Mouse (Mus musculus): Measurements from ENCODE around the gene Gpa33. TPM values are rescaled to one million over a fixed set of nuclear protein-coding genes. Genes with fewer than 3 reads are reported as not detected.

The Gpa33 gene
- polyA plus RNA-seq, 1 experiment from 2014 or later = 0.40 TPM

DNA sequence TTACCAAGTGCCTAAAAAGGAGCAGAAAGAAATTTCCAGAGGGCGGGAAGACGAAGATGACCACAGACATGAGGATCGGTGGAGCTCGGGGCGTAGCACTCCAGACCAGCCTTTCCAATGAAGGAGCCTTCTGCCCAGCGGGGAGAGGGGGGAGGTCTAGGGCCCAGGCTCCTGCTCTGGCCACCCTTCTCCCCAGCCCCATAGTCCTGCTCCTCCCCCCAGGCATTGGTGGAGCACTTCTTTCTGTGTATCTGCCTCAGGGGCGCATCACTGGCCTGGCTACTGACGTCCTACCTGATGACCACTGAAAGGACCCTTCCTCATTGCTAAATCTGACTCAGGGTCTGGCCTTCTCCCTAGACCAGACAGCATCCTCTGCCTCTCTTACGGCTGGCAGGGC lies 35.1 kb downstream of the Gpa33 start:
- Histone ChIP-seq H3K4me2 (replicated peaks) (no peak overlapping the region), H3K27ac (replicated peaks) (no peak overlapping the region), H3K4me3 (replicated peaks) (no peak overlapping the region), H3K9ac (no peak overlapping the region), H3K36me3 (no peaks in the 10 kb centered on the region), H3K27me3 (peaks cover 4% of the 10 kb centered on the region; the same call in 1 of the 2 replicates), H3K9me3 (replicated peaks) (no peaks in the 10 kb centered on the region), H3K4me1 (0 out of 2 replicates have a peak, but pooled peaks cover 4% of the 10 kb centered on the region)
- WGBS = 88% methylated on average over 9 of the region's 9 CpGs
- no peak for ATAC-seq (ENCODE audit: insufficient number of reproducible peaks, low FRiP score, low TSS enrichment, low read depth)

DNA sequence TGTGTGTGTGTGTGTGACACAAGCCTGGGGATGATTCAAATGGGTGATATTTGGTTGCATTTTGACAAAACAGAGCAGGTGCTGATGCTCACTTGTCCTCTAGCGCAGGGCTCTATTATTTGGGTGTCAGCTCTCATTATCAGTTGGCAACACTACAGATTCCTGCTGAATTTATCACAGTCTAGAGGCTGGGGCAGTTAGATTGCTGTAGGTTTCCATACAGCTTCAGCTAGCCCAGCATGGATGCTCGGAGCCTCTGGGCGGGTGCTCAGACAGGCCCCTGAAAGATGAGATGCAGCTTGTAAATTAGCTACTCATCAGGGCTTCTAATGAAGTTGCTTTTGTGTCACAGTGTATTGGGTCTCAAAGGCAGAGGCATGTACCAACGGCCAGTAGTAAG lies 37.4 kb downstream of the Gpa33 start:
- Histone ChIP-seq H3K27me3 (no peaks in the 10 kb centered on the region), H3K4me3 (replicated peaks) (no peak overlapping the region), H3K36me3 (no peaks in the 10 kb centered on the region), H3K9me3 (replicated peaks) (no peaks in the 10 kb centered on the region), H3K9ac (no peak overlapping the region), H3K27ac (replicated peaks) (no peak overlapping the region), H3K4me2 (replicated peaks) (no peak overlapping the region), H3K4me1 (no peaks in the 10 kb centered on the region)
- no peak for ATAC-seq (ENCODE audit: insufficient number of reproducible peaks, low FRiP score, low TSS enrichment, low read depth)
- 69% methylated on average over 4 of the region's 4 CpGs for WGBS

DNA sequence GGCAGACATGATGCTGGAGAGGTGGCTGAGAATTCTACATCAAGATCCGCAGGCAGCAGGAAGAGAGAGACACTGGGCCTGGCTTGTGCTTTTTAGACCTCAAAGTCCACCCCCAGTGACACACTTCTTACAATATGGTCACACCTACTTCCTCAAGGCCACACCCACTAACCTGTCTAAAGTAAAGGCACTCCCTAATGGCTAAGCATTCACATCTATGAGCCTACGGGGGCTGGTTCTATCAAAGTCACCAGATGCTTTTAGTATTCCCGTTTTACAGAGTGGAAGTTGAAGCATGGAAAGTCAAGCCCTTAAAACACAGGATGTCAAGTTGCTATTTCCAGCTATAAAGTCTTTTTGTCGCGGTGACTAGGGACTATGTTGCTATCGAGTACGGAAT lies 38.0 kb downstream of the Gpa33 start:
- H3K27me3 ChIP-seq = no peaks in the 10 kb centered on the region
- ATAC-seq (ENCODE audit: insufficient number of reproducible peaks, low FRiP score, low TSS enrichment, low read depth) = no peak
- H3K27ac ChIP-seq (replicated peaks) = no peak overlapping the region
- no peaks in the 10 kb centered on the region for H3K4me1 ChIP-seq
- 89% methylated on average over 7 of the region's 7 CpGs for WGBS
- no peak overlapping the region for H3K4me3 ChIP-seq (replicated peaks)
- H3K9ac ChIP-seq = no peak overlapping the region
- no peaks in the 10 kb centered on the region for H3K36me3 ChIP-seq
- no peak overlapping the region for H3K4me2 ChIP-seq (replicated peaks)
- H3K9me3 ChIP-seq (replicated peaks) = no peaks in the 10 kb centered on the region

DNA sequence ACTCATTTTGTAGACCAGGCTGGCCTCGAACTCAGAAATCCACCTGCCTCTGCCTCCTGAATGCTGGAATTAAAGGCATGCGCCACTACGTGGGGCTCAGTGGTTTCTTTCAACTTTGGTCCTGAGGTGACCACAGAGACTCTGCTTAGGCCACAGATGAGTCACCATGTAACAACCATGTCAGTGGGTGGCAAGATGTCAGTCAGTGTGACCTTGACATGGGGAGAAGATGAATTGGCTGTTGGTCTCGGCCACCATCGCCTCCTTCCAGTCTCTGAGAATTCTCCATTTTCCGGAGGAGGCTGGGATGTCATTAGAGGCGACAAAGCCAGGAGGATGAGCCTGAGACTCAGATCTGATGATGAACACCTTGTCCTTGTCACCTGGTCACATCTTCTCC lies 39.7 kb downstream of the Gpa33 start:
- Histone ChIP-seq H3K36me3 (no peaks in the 10 kb centered on the region), H3K9me3 (replicated peaks) (no peaks in the 10 kb centered on the region), H3K4me3 (replicated peaks) (no peak overlapping the region), H3K9ac (no peak overlapping the region), H3K4me1 (no peaks in the 10 kb centered on the region), H3K27ac (replicated peaks) (no peak overlapping the region), H3K4me2 (replicated peaks) (no peak overlapping the region), H3K27me3 (no peaks in the 10 kb centered on the region)
- ATAC-seq (ENCODE audit: insufficient number of reproducible peaks, low FRiP score, low TSS enrichment, low read depth) = no peak
- 89% methylated on average over 7 of the region's 7 CpGs for WGBS

DNA sequence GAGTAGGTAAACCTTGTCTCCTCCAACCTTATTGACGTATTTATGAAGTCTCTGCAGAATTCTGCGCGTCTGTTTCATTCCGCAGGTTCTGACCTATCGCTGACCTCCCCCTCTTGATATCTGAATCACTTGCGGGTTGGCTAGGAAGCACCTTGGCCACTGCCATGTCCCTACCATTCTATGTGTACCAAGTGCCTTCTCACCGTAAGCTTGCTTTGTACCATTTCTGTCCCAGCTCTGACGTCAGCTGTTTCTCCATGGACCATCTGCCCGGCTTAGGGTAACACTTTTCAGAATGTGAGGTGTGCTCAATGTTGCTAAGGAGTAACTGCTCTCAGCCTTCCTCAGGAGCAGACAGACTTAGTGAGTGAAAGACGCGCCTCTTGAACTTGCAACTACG lies 40.8 kb downstream of the Gpa33 start:
- ATAC-seq (ENCODE audit: insufficient number of reproducible peaks, low FRiP score, low TSS enrichment, low read depth) = no peak
- Histone ChIP-seq H3K4me2 (replicated peaks) (no peak overlapping the region), H3K9ac (no peak overlapping the region), H3K36me3 (no peaks in the 10 kb centered on the region), H3K4me3 (replicated peaks) (no peak overlapping the region), H3K9me3 (replicated peaks) (no peaks in the 10 kb centered on the region), H3K4me1 (no peaks in the 10 kb centered on the region), H3K27ac (replicated peaks) (no peak overlapping the region), H3K27me3 (no peaks in the 10 kb centered on the region)
- WGBS = 91% methylated on average over 12 of the region's 12 CpGs

DNA sequence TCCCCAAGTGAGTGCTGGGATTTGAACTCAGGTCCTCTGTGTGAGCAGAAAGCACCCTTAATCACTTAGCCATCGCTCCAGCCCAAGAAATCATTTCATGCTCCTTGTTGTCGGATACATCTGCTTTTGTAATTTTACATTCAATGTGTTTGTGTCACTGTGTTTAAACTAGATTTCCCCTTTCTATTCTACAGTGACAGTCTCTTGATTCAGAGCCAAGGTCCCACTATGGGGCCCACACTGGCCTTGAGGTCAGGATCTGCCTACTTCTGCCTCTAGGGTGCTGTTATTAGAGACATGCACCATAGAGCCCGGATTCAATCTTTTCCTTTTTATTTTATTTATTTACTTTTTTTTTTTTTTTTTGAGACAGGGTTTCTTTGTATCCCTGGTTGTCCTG lies 43.0 kb downstream of the Gpa33 start:
- no peak overlapping the region for H3K4me2 ChIP-seq (replicated peaks)
- H3K36me3 ChIP-seq = no peaks in the 10 kb centered on the region
- H3K9ac ChIP-seq = no peak overlapping the region
- no peaks in the 10 kb centered on the region for H3K27me3 ChIP-seq
- no peaks in the 10 kb centered on the region for H3K9me3 ChIP-seq (replicated peaks)
- H3K27ac ChIP-seq (replicated peaks) = no peak overlapping the region
- whole genome bisulfite sequencing = 79% methylated on average over 3 of the region's 3 CpGs
- no peaks in the 10 kb centered on the region for H3K4me1 ChIP-seq
- ATAC-seq (ENCODE audit: insufficient number of reproducible peaks, low FRiP score, low TSS enrichment, low read depth) = no peak
- no peak overlapping the region for H3K4me3 ChIP-seq (replicated peaks)

DNA sequence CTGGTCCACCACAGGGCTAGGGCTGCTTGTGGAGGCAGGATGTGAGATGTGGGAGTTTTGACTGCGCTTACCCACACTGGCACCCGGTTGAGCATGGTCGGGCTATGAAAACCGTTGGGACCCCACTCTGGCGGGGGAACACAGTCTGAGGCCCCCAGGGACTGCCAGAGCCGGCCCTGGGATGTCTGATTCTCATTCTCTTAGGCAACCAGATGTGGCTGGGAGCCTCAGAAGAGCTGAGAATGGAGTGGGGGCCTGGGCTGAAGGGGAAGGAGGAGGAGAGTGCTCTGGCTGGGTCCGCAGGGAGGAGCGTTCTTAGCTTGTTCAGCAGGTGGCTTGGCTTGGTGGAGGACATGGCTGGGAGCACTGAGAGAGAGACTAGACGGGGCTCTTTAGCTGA lies 43.6 kb downstream of the Gpa33 start:
- Histone ChIP-seq H3K9me3 (replicated peaks) (no peaks in the 10 kb centered on the region), H3K27ac (replicated peaks) (no peak overlapping the region), H3K36me3 (no peaks in the 10 kb centered on the region), H3K27me3 (no peaks in the 10 kb centered on the region), H3K4me1 (no peaks in the 10 kb centered on the region), H3K9ac (no peak overlapping the region), H3K4me3 (replicated peaks) (no peak overlapping the region), H3K4me2 (replicated peaks) (no peak overlapping the region)
- ATAC-seq (ENCODE audit: insufficient number of reproducible peaks, low FRiP score, low TSS enrichment, low read depth) = no peak
- WGBS = 70% methylated on average over 9 of the region's 9 CpGs

DNA sequence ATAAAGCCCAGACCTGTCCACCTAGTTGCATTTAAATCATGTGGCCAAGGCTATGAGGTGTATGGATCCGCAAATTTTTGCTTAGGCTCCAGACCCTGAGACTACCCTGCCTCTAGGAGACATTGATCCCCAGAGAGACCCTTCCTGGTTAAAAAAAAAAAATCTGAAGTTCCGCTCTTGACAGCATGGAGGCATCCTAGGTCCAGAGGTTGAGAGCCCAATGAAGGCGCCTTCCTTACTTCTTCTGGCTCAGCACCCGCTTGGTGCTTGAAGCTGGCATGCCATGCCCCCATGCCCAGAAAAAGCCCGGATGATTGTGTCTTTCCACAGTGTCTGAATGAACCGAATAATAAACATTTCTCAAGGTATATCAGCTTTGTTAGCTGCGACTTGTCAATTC lies 51.5 kb downstream of the Gpa33 start:
- no peak for ATAC-seq (ENCODE audit: insufficient number of reproducible peaks, low FRiP score, low TSS enrichment, low read depth)
- WGBS = 84% methylated on average over 7 of the region's 7 CpGs
- Histone ChIP-seq H3K4me1 (0 out of 2 replicates have a peak, but pooled peaks cover 7% of the 10 kb centered on the region), H3K9me3 (replicated peaks) (no peaks in the 10 kb centered on the region), H3K9ac (no peak overlapping the region), H3K27ac (replicated peaks) (no peak overlapping the region), H3K4me2 (replicated peaks) (no peak overlapping the region), H3K4me3 (replicated peaks) (no peak overlapping the region), H3K27me3 (peaks cover 2% of the 10 kb centered on the region; the same call in 1 of the 2 replicates), H3K36me3 (no peaks in the 10 kb centered on the region)

DNA sequence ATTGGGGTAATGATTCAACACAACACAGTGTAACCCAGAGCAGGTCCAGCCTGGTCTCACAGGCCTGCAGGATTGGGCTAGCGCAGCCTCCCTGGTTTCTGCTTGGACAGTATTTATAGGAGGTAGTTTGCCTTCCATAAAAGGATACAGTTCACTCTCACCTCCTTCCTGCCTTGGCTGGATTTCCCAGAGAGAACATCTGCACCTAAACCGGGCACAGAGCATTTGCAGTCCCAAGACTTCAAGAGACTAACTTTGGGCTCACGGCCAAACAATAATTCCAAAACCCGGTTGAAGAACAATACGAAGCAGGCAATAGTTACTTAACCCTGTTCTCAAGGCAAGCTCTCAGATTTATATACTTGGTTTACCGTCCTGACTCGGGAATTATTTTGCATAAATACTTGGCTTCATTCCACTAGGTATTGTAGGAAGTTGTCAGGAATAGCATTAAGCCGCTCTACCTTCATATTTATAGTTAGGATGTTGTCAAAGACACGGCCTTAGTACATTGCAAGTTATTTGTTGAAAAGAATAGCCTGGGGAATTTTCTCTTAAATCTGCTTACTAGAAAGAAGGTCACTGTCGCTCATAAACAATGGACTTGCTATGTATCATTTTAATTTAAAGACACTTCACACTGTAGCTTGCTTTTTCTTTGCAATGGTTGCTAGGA lies 53.1 kb downstream of the Gpa33 start:
- H3K4me3 ChIP-seq (replicated peaks) = no peak overlapping the region
- no peak overlapping the region for H3K27ac ChIP-seq (replicated peaks)
- H3K4me1 ChIP-seq = 0 out of 2 replicates have a peak, but pooled peaks cover 7% of the 10 kb centered on the region
- 37% methylated on average over 10 of the region's 10 CpGs for WGBS
- peaks cover 2% of the 10 kb centered on the region; the same call in 1 of the 2 replicates for H3K27me3 ChIP-seq
- no peaks in the 10 kb centered on the region for H3K36me3 ChIP-seq
- ATAC-seq (ENCODE audit: insufficient number of reproducible peaks, low FRiP score, low TSS enrichment, low read depth) = no peak; the same call in 1 of the 2 replicates
- no peak overlapping the region for H3K9ac ChIP-seq
- H3K9me3 ChIP-seq (replicated peaks) = no peaks in the 10 kb centered on the region
- no peak overlapping the region for H3K4me2 ChIP-seq (replicated peaks)

DNA sequence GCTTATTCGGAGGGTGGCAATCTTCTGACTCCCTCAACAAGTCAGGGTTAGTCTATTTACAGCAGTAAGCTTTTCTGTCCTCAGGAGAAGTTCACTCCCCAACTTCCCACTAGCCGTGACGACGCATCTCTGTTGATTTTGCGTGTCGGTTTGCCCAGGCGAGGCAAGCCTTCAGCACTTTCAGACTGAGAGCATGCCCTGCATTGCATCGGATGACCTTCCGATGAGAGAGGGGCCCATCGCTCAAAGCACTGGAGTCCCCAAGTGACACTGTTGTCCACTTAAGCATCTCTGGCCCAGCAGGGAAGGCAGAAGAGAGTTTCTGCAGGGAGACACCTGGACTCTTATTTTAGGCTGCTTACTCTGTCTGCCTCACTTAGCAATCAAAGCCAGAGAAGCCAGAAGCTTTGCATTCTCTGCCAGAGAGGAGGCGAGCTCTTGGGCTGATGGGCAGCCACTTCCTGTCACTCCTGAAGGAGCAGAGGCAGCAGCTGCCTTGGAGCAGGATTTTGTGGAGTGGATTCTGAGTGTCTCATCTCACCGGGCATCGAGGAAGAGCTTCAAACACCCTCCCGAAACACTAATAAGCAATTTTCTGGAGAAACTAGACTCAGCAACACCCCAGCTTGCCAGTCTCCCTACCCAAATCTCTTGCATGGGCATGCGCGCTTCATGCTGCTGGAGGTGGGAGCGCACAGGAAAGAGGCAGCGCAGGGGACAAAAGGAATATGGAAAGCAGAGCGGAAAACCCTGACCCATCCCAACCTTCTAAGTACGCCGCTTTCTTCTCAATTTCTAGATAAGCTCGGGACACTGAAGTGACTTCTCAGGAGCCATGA lies 54.6 kb downstream of the Gpa33 start:
- no peak overlapping the region for H3K9ac ChIP-seq
- H3K27me3 ChIP-seq = peaks cover 2% of the 10 kb centered on the region; the same call in 1 of the 2 replicates
- ATAC-seq (ENCODE audit: insufficient number of reproducible peaks, low FRiP score, low TSS enrichment, low read depth) = no peak
- H3K36me3 ChIP-seq = no peaks in the 10 kb centered on the region
- no peak overlapping the region for H3K4me2 ChIP-seq (replicated peaks)
- H3K4me3 ChIP-seq (replicated peaks) = no peak overlapping the region
- WGBS = 76% methylated on average over 22 of the region's 22 CpGs
- H3K9me3 ChIP-seq (replicated peaks) = no peaks in the 10 kb centered on the region
- no peak overlapping the region for H3K27ac ChIP-seq (replicated peaks)
- 0 out of 2 replicates have a peak, but pooled peaks cover 7% of the 10 kb centered on the region for H3K4me1 ChIP-seq

DNA sequence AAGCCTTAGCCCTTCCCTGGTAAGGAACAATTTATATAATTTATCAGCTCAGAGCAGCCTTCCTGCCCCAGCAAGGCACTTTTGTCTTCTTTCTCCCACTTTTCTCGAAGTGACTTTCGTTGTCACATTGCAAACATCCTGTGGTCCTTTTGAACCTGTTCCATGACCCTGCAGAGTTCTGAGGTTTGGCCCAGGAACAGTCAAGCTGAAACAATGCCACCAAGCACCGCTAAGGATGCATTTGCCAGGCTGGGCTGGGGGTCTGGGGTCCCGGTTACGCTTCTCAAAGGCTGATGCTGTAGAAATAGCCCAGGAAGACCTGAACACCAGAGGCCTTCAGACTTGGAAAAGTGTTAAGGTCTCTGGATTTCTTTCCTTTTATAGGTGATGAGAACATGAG lies 55.3 kb downstream of the Gpa33 start:
- 84% methylated on average over 5 of the region's 5 CpGs for WGBS
- Histone ChIP-seq H3K27me3 (peaks cover 2% of the 10 kb centered on the region; the same call in 1 of the 2 replicates), H3K9ac (no peak overlapping the region), H3K4me3 (replicated peaks) (no peak overlapping the region), H3K9me3 (replicated peaks) (no peaks in the 10 kb centered on the region), H3K4me1 (0 out of 2 replicates have a peak, but pooled peaks cover 7% of the 10 kb centered on the region), H3K36me3 (no peaks in the 10 kb centered on the region), H3K27ac (replicated peaks) (no peak overlapping the region), H3K4me2 (replicated peaks) (no peak overlapping the region)
- ATAC-seq (ENCODE audit: insufficient number of reproducible peaks, low FRiP score, low TSS enrichment, low read depth) = no peak

Measured in embryonic facial prominence, embryonic 15.5 days (tissue).